Mouse (Mus musculus) layer of hippocampus, adult 9-11 months (tissue): ENCODE results near the gene Ezh1.

ENCODE experiments used
- DNase-seq: peaks from one replicate; pipeline ENCODE4 v3.0.0; 2022

The Ezh1 gene

GRCm38 (mm10) chr11:101179306-101179705 is 47.0 kb downstream of the Ezh1 start:
- DNase-seq: no peak

GRCm38 (mm10) chr11:101178061-101179058 is 47.9 kb downstream of the Ezh1 start:
- no peak for DNase-seq

GRCm38 (mm10) chr11:101176933-101177773 is 49.1 kb downstream of the Ezh1 start:
- DNase-seq: peak; percentile 78

GRCm38 (mm10) chr11:101176117-101176691 is 50.1 kb downstream of the Ezh1 start:
- DNase-seq: no peak

- peak; percentile 61 for DNase-seq
Measured at GRCm38 (mm10) chr11:101175636-101176116, 50.6 kb downstream of the Ezh1 start.

GRCm38 (mm10) chr11:101174851-101175628 is 51.2 kb downstream of the Ezh1 start, which contains the start of gene Ccr10:
Ccr10 (minus strand) TSS chr11:101175443.
- DNase-seq: no peak

GRCm38 (mm10) chr11:101174389-101174745 is 51.9 kb downstream of the Ezh1 start:
- no peak for DNase-seq

GRCm38 (mm10) chr11:101173631-101174388 is 52.5 kb downstream of the Ezh1 start:
- DNase-seq: no peak

GRCm38 (mm10) chr11:101173112-101173511 is 53.2 kb downstream of the Ezh1 start:
- DNase-seq: no peak

GRCm38 (mm10) chr11:101172434-101172815 is 53.8 kb downstream of the Ezh1 start:
- no peak for DNase-seq

GRCm38 (mm10) chr11:101171721-101172433 is 54.4 kb downstream of the Ezh1 start:
- peak; percentile 61 for DNase-seq

- DNase-seq: peak; percentile 99
Measured at GRCm38 (mm10) chr11:101170811-101171610, 55.3 kb downstream of the Ezh1 start, which contains the start of gene Plekhh3. Plekhh3 (minus strand) TSS chr11:101171351.

- DNase-seq: no peak
Measured at GRCm38 (mm10) chr11:101170354-101170810, 55.9 kb downstream of the Ezh1 start, which contains the start of gene Cntnap1. Cntnap1 (plus strand) TSS chr11:101170523.

GRCm38 (mm10) chr11:101169301-101170107 is 56.8 kb downstream of the Ezh1 start:
- no peak for DNase-seq

GRCm38 (mm10) chr11:101168301-101168980 is 57.8 kb downstream of the Ezh1 start:
- no peak for DNase-seq

GRCm38 (mm10) chr11:101167963-101168300 is 58.3 kb downstream of the Ezh1 start:
- DNase-seq: no peak

- no peak for DNase-seq
Measured at GRCm38 (mm10) chr11:101167211-101167962, 58.9 kb downstream of the Ezh1 start.
